Mouse (Mus musculus) kidney, adult 11 months (tissue): ENCODE data around the gene Tent4b.

Source experiments
- DNase-seq: peaks from one replicate; pipeline ENCODE4 v3.0.0; 2022

Tent4b gene

DNA sequence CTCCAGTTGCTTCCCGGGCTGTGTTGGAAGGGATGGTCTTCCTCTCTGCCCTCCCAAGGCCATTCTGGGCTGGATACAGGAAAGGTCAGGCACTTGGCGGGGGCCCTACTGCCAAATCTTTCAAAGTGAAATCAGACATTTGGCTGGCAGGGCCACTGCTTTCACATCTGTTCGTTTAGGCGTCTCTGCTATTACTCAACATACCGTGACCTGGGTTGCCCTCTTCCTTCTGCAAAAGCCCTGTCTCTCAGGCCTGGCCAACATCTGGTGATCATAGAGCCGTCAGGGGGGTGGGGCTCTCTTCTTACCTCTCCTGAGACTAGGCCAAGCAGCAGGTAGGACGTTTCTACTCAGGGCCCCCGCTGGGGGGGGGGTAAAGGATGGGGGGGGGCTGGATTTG, 83.7 kb downstream of the Tent4b start:
- DNase-seq = peak; percentile 51

DNA sequence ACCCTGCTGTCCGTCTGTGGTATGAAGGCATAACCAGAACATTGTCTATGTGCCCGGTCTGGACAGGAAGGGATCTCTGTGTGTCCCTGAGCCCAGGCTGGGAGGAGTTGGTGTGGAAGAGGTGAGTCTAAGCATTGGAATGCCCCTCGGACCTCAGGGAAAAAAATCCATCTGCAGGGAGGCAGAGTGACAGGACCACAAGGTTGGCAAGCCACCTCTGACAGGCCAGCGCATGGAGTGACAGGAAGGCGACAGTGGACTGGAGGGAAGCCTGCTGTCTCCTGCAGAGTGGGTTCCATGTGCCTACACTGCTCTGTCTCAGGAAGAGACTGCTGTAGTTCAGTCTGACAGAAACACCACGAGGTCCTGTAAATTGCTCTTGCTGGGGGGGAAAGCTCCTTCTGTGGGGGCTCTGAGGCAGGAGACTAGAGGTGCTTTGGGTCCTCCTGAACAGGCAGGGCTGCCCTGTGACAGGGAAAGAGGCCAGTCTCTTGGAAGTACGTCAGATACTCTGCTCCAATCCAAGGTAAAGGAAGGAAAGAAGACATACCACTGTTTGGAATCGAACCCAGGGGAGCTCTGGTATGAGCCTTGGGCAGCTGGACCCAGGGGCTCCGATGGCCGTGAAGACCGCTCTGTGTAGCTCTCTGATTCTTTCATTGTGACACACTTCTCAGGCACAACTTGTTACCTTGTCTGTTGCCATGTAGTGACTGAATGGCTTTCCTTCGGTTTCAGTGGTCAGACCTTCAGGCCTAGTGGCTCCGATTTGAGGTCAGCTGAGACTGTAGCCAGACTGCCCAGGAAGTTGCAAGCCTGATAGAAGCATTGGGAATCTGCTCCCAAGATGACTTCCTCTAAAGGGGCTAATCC, 84.5 kb downstream of the Tent4b start:
- no peak for DNase-seq

DNA sequence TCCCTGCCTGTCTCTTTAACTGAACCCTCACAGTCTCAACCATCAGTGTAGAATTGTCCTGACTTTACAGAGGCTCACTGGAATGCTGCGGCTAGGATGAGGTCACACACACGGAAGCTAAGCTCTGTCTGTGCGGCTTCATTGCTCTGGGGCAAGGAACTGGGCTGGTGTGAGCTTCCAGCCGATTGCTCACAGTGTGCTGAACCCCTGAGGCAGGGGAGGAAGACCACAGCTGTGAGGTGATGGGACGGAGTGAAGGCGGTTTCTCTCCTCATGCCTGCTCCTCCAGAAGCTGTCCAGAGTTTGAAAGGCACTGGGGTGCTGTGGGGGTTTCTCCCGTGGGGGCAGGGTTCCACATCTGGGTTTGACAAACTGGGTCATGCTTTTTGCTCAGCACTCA, 85.7 kb downstream of the Tent4b start:
- DNase-seq = no peak

DNA sequence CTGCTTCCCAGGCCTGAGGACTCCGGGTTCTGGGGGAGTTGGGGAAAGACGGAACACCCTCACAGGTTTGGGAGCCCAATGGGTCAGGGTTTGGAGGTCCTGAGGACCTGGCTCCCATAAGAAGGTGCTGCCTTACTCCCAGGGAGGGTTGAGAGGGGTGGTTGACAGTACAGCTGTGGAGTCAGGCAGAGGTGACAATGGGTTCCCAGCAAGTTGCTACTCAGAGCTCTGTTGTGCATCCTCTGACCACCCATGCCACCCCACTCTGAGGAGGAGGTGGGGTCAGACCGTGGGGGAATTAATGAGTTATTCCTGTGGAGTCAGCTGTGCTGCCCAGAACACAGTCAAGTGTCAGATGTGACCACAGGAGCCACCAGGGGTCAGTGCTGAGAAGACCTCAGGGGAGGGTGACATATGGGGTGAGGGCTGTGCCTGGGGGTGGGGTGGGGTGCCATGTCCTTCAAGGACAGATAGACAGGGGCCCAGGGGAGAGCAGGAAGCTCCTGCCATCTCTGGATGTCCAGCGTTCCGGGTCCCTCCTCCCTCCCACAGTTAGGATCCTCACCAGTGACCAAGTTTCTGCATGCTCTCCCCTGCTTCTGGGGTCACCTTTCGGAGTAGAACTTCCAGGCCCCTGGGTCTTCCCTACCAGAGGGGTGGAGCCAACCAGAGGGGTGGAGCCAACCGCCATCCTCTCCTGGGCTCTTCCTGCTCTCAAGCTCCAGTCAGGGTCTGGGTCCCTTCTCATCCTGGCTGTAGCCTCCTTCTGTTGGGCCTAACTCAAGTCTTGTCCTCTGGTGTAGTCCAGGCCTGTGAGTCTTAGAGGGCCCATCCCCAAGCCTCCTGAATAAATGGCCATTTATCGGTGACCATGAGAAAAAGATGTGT, 86.7 kb downstream of the Tent4b start:
- no peak for DNase-seq

DNA sequence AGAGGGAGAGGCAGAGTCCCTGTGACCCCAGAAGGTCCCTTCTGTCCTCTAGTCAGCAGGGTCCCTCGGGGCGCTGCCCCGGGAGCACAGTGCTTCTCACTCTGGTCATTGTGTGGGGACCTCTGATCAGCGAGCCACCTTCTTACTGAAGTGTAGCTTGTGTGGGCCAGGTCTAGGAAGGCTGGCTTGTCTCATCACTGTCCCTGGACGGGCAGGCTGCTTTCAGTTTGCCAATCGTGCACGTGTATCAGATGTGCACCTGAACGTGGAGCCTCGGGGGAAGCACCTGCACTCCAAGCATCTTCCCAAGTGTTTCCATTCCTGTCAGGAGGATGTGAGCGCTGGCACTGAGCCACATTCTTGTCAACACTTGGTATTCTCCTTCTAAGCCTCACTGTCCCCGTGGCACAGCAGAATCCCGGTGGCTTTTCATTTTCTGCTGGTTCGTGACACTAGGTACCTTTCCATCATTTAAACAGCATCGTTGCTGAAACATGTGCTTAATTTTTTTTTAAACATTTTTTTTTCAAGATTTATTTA, 87.5 kb downstream of the Tent4b start:
- DNase-seq = no peak

DNA sequence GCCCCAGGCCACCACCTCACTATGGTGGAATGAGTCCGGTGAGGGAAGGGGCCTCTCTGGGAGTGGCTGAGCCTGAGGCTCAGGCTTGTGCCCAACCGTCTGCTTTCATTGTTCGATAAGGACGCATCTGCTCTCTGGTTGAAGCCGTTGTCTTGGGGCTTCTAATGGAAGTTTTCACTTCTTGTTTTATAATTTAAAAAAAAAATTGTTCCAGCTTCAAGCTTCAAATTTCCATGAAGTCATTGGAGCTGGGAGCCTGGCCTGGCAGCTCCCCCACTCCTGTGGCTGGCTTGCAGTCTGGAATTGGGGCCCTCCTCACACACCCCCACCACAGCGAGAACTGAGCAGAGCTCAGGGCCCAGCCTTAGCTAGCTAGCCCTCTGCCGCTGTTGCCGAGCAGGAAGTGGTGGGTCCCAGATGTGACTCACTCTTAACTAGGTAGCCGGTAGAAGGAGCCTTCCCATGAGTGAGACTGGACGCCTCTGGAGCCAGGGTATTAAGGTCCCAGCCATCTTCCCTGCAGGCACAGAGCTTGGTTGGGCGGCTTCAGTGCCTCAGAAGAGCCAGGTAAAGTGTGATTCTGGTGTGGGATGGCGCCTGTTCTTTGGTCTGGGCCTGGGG, 89.7 kb downstream of the Tent4b start:
- no peak for DNase-seq

DNA sequence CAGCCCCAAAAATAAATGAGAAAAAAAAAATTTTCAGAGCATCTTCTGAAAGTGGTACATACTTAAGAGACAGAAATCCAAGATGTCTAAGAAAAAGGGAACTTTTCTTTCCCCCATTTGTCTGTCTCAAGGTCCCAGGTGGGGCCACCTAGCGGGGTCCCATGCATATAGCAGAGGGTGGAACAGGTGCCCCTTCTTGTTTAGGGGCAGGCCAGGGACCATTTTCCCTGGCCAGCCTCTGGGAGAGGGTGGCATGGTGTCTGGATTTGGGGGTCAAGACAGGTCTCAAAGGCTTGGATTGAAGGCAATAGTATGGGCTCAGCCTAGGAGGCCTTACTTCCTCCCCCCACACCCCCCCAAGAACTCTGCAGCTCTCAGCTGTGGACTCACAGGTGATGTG, 90.9 kb downstream of the Tent4b start:
- no peak for DNase-seq

DNA sequence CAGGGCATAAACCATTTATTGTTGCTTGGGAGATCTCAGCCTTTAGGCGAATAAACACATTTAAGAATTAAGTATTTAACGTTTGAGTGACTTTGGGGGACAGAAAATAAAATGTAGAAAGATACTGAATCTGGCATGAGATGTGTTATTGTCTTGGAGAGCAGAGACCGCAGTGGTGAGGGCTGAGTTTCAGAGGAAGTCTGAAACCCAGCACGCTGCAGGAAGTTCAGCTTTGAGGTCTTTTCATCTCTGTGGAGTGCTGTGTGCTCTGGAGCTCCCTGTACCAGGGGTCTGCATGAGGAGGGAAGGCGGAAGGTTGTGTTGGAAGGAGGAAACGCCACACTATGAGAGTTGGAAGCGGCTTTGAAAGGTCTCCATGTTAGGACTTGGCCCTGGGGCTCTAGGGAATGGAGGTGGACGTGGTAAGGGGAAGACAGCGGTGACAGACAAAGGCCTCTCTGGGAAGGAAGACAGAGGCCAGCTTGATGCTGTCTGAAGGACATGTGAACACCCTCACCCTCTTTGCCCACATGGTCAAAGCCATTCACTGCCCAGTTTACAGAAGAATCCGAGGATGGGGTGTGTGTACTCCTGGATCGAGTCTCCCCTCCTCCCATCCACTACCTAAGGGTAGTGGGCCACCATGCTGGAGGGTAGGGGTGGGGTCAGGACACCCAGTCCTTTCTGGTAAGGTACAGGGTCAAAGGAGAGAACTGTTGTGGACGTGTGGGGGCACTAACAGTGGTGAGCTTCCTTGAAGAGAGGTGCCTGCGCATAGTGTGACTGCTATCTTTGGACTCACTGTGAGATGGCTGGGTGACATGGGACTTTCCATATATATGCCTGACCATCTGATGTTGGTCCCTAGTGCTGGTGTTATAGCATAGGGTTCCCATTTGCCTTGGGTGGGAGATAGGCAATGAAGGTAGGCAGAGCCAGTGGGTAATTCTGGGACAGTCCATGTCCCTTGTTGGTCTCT, 91.6 kb downstream of the Tent4b start:
- no peak for DNase-seq

DNA sequence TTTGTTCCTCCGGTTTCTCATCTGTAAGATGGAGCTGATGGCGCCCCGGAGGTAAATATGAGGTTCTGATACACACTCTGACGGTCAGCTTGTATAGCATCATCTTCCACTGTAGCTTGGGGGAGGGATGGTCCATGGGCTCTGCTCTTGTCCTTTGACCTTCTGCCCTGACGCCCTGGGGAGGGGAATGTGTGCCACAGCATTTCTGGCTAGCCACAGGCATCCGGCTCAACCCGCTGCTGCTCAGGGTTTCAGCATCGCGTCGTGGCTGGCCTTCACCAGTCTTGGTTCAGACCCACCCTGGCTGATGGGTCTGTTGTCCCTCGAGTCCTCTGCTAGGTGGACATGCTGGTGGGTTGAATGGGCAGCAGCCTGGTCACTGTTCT, 92.3 kb downstream of the Tent4b start:
- DNase-seq = no peak

DNA sequence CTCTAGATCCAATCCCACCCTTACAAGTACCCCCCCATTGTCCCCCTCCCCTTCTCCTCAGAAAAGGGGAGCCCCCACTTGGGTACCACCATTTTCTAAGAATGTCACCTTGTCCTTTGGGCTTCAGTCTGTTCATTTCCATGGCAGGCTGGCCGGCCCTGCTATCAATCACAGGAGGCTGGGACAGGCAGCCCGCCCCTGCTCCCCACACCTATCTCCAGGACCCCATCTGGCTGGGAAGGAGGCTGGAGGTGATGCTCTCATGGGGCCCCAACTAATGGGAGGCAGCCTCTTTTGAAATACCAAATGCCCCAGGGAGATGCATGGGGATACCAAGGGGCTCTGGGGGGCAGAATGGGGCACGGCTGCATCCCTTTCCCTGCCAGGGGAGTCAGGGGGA, 93.9 kb downstream of the Tent4b start:
- DNase-seq = no peak

DNA sequence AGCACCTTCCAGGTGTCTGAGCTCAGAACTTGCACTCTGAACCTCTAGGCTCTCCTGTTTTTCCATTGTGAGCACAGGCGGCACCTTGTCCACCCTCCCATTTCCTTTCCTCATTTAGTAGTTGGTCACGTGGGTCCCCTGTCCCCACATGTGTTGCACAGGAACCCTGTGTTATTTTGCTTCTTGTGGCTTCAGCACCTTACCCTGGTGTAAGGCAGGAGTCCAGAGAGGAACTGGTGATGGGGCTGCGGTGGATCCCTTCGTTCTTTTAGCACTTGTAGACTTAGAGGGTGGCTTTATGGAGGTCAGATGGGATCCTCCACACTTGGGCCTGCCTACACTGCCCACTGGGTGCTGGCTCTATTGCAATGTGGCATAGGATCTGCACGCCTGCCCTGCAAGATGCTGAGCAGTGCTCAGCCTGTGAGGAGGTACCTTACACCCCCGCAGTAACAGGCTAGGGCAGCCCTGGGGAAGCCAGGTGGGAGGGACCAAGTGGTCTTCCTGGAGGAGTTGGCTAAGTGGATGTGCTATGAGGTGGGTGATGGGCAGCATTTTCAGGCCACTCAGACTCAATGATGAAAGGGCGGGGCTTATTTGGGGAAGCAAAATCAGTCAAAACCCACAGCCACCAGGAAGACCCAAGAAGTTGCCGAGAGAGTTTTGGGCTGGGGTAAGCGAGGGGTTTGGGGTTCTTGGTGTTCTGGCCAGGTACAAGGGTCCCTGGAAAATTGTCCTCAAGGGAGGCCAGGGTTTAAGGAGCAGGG, 94.8 kb downstream of the Tent4b start:
- no peak for DNase-seq

DNA sequence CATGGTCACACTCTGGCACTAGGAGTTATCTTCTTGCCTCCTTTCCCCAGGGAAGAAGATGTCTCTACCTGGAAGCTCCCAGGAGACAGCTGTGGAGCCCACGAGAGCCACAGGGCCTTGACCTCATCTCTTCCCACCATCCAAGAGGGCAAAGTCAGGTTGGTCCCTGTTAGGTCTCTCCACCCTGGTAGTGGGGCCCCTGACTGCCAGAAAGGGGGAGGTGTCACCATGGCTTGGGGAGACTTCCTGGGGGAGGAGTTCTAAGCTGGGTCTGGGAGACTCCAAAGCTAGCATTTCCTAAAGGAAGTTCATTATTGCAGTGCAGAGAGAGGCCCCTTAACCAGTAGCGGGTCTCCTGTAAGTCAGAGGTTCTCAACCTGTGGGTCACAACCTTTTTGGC, 96.0 kb downstream of the Tent4b start:
- no peak for DNase-seq

DNA sequence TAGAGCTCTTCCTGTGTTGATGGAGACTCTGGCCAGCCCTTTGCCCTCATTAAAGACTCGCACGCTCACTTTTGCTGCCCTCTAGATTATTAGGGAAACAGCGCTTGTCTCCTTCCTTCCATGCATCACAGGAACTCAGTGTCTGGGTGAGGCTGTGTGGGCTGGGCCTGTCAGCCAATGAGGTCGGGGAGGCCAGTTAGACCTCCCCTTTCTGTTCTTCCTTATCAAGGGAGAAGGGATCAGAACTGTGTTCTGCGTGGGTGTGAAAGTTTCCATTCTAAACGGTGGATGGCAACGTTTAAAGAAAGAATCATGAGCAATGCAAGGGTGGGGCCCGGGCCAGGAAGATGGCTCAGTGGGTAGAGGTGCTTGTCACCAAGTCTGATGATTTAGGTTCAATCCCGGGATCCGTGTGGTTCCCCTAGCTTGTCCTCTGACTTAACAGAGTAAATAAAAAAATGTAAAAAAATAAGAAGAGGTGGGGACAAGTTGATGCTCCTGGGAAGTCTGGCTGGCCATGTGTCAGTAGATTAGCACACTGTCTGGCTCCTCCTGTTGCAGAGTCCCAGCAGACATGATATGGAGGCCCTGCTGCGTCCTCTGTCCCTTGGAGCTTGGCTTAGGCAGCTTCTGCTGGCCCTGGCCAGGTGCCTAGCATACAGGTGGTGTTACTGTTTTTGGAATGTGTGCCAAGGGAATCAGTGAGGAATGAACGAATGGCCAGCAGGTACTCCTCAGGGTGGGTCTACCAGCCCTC, 99.1 kb downstream of the Tent4b start:
- DNase-seq = peak; percentile 15

DNA sequence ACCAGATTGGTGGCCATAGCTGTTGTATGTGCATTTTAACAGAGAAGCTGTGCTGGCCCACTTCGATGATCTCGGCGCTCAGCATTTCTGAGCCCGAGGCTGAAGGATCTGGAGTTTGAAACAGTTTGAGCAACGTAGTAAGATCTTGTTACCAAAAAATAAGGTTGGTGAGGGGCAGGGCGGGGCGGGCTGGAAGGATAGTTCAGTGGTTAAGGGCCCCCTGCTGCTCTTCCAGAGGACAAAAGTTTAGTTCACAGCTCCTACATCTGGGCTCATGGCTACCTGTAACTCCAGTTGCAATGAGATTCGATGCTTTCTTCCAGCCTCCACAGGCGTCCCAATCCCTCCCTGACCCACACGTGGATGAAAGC, 99.7 kb downstream of the Tent4b start:
- no peak for DNase-seq

DNA sequence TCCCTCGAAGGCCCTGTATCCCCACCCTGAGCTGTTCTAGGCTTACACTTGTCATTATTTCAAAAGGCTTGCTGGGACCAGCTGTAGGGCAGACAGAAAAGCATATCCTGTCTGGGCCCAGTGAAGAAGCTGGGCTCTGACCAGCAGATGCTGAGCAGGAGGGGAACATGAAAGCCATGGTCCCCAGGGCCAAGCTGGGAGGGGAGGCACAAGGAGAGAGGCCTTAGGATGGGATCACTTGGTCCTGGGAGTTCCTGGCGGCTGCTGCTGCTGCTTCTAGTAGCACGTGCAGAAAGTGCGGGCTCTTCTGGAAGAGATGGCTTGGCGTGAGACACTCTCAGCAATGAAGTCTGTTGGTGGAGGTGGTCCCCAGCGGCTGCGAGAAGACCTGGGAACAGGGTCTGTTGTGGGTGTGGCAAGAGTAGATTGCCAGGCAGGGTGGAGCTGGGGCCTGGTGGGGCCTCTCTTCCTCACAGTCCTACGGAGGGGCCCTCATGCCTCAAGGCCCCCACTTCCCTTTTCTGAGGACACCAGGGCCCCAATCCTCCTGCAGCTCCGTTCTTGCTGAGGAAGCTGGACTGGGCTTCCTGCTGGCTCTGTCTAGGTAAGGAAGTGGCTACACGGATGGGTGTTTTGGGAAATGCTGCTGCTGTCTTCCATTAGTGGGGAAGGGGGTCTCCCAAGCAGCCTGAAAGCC, 101.0 kb downstream of the Tent4b start:
- DNase-seq = no peak

DNA sequence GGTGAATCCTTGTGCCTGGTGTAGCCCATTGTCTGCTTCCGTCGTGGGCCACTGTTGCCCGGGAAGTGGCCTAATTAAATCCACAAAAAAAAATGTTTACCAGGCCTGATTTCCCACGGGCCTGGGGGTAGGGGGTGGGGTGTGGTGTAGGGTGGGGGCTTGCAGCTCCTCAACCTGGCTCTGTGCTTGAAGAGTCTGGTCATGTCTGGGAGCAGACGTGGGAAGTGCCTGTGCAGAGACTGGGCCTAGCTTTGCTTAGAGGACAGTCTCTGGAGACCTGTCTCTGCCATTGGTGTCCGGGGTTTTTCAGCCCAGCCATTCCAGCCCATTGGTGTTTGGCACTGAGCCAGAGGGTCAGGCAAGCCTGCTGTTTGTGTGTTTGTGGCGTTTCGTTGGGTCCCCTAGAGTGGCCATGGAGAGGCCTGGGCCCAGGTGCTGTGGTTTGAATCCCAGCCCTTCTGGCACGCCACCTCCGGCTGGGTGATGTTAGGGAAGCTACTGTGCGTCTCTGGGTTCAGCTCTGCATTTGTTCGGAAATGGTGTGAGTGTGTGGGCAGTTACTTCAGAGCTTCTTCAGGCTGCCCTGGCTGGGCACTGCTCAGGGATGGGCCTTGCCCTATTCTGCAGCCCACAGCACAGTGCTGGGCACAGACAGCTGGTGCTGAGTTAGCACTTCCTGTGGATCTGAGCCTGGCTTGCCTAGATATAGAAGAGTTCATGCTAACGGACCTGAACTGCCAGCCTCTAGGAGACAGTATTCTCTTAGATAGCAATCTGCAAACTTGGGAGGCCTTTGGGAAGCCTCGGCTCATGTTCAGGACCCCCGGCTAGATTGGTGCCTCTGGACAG, 102.8 kb downstream of the Tent4b start:
- no peak for DNase-seq

DNA sequence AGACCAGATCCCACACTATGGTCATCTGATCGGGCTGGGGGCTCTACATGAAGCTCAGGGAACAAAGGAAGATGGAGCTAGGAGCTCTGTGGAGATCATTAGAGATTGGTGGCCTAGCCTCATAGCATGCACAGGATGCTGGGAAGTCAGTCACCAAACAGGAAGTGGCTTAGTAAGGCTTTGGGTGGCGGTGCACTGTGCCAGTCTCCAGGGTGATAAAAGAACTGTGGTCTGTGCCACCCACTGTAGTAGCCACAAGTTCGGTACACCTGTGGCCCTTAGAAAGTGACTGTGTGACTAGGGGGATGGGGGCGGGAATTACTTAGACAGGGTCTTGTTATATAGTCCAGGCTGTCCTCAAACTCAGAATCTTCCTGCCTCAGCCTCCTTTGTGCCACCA, 106.8 kb downstream of the Tent4b start:
- DNase-seq = no peak

DNA sequence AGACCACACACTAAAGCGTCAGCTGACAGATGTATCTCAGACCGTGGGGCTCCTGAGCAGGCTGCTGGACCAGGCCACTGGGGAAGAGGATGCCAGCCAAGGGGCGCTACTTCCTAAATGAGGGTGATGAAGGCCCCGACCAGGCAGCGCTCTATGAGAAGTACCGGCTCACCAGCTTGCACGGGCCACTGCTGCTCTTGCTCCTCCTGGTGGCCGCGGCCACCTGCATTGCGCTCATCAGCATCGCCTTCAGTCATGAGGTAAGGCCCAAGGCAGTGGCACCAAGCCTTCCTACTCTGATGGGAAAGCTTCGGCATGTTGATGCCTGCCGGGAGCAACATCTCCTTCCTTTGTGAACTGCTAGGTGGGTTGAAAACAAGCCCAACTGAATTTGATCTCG, 107.5 kb downstream of the Tent4b start:
- DNase-seq = no peak

DNA sequence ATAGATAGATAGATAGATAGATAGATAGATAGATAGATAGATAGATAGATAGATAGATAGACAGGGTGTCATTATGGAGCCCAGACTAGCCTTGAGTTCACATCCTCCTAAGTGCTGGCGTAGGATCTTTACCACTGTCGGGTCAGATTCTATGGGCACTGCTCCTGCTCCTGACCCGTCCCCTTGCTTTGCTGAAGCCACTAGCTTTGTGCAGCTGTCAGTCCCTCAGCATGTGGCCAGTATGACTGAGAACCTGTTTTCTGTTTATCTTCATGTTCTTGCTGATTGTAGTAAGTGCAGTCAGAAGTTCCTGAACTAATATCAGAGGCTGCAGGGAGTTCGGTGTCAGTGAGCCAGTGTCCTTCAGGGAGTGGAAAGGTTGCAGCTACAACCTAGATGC, 108.7 kb downstream of the Tent4b start:
- no peak for DNase-seq
